Mouse (Mus musculus): Measurements from ENCODE around the gene Cnn1. TPM values are rescaled to one million over a fixed set of nuclear protein-coding genes. Genes with fewer than 3 reads are reported as not detected.
"Not testable (repeated sequence)": the region's sequence is repeated elsewhere in the genome, so short reads cannot be mapped to it uniquely, and the experiment has no call there.

Cnn1 gene
- polyA plus RNA-seq, 1 experiment from 2014 or later: 239 TPM

- Histone ChIP-seq H3K4me3 (ENCODE audit: control insufficient read depth in 1 of 2, insufficient read depth in 1 of 2, low read depth in 1 of 2, low read length in 2 of 2) (no peak overlapping the region), H3K36me3 (ENCODE audit: control insufficient read depth, insufficient read depth, low read length) (peaks cover 73% of the 10 kb centered on the region), H3K9ac (ENCODE audit: low read length) (no peak overlapping the region), H3K4me2 (ENCODE audit: low read length) (no peak overlapping the region), H3K4me1 (ENCODE audit: control insufficient read depth in 2 of 2, insufficient read depth in 2 of 2, low read length in 2 of 2) (peaks cover 3 to 11% of the 10 kb centered on the region in 2 experiments; a peak in 2 of 4 replicates), H3K9me3 (ENCODE audit: control insufficient read depth, low read length) (no peaks in the 10 kb centered on the region), H3K27me3 (ENCODE audit: control insufficient read depth, insufficient read depth, low read length) (no peaks in the 10 kb centered on the region), H3K27ac (replicated peaks in 1 of 2; ENCODE audit: control insufficient read depth in 1 of 2, insufficient read depth in 1 of 2, low read depth in 2 of 2, low read length in 2 of 2) (no peak overlapping the region)
- no peak for ATAC-seq (ENCODE audit: insufficient number of reproducible peaks, insufficient read depth, low FRiP score, low read depth)
- WGBS: 93% methylated on average over 11 of the region's 11 CpGs
Measured at GRCm38 (mm10) chr9:22065642-22066041, 33.4 kb upstream of the Cnn1 start.

GRCm38 (mm10) chr9:22066433-22066832, 32.6 kb upstream of the Cnn1 start:
- H3K4me2 ChIP-seq (ENCODE audit: low read length): no peak overlapping the region
- H3K27ac ChIP-seq (replicated peaks in 1 of 2; ENCODE audit: control insufficient read depth in 1 of 2, insufficient read depth in 1 of 2, low read depth in 2 of 2, low read length in 2 of 2): no peak overlapping the region
- H3K36me3 ChIP-seq (ENCODE audit: control insufficient read depth, insufficient read depth, low read length): peaks cover 65% of the 10 kb centered on the region
- no peak for ATAC-seq (ENCODE audit: insufficient number of reproducible peaks, insufficient read depth, low FRiP score, low read depth)
- WGBS: 66% methylated on average over 3 of the region's 3 CpGs
- H3K9ac ChIP-seq (ENCODE audit: low read length): no peak overlapping the region
- no peaks in the 10 kb centered on the region for H3K9me3 ChIP-seq (ENCODE audit: control insufficient read depth, low read length)
- no peak overlapping the region for H3K4me3 ChIP-seq (ENCODE audit: control insufficient read depth in 1 of 2, insufficient read depth in 1 of 2, low read depth in 1 of 2, low read length in 2 of 2)
- H3K27me3 ChIP-seq (ENCODE audit: control insufficient read depth, insufficient read depth, low read length): no peaks in the 10 kb centered on the region
- H3K4me1 ChIP-seq (ENCODE audit: control insufficient read depth in 2 of 2, insufficient read depth in 2 of 2, low read length in 2 of 2): peaks cover 3 to 11% of the 10 kb centered on the region in 2 experiments; a peak in 2 of 4 replicates

- H3K27me3 ChIP-seq (ENCODE audit: control insufficient read depth, insufficient read depth, low read length): no peaks in the 10 kb centered on the region
- no peaks in the 10 kb centered on the region for H3K9me3 ChIP-seq (ENCODE audit: control insufficient read depth, low read length)
- H3K4me1 ChIP-seq (ENCODE audit: control insufficient read depth in 2 of 2, insufficient read depth in 2 of 2, low read length in 2 of 2): peaks cover 3 to 11% of the 10 kb centered on the region in 2 experiments; a peak in 2 of 4 replicates
- H3K36me3 ChIP-seq (ENCODE audit: control insufficient read depth, insufficient read depth, low read length): peaks cover 58% of the 10 kb centered on the region
- no peak for ATAC-seq (ENCODE audit: insufficient number of reproducible peaks, insufficient read depth, low FRiP score, low read depth)
- H3K9ac ChIP-seq (ENCODE audit: low read length): no peak overlapping the region
- no peak overlapping the region for H3K27ac ChIP-seq (replicated peaks in 1 of 2; ENCODE audit: control insufficient read depth in 1 of 2, insufficient read depth in 1 of 2, low read depth in 2 of 2, low read length in 2 of 2)
- no peak overlapping the region for H3K4me2 ChIP-seq (ENCODE audit: low read length)
- 87% methylated on average over 5 of the region's 5 CpGs for WGBS
- H3K4me3 ChIP-seq (ENCODE audit: control insufficient read depth in 1 of 2, insufficient read depth in 1 of 2, low read depth in 1 of 2, low read length in 2 of 2): no peak overlapping the region
Measured at GRCm38 (mm10) chr9:22067195-22067594, 31.8 kb upstream of the Cnn1 start.

- H3K4me2 ChIP-seq (ENCODE audit: low read length): peak overlapping the region; percentile 57
- no peak for ATAC-seq (ENCODE audit: insufficient number of reproducible peaks, insufficient read depth, low FRiP score, low read depth)
- H3K9ac ChIP-seq (ENCODE audit: low read length): peak overlapping the region; percentile 79
- no peaks in the 10 kb centered on the region for H3K27me3 ChIP-seq (ENCODE audit: control insufficient read depth, insufficient read depth, low read length)
- H3K27ac ChIP-seq (replicated peaks in 1 of 2; ENCODE audit: control insufficient read depth in 1 of 2, insufficient read depth in 1 of 2, low read depth in 2 of 2, low read length in 2 of 2): peak overlapping the region; percentile 68 to 95
- no peaks in the 10 kb centered on the region for H3K9me3 ChIP-seq (ENCODE audit: control insufficient read depth, low read length)
- H3K36me3 ChIP-seq (ENCODE audit: control insufficient read depth, insufficient read depth, low read length): peaks cover 58% of the 10 kb centered on the region
- H3K4me3 ChIP-seq (ENCODE audit: control insufficient read depth in 1 of 2, insufficient read depth in 1 of 2, low read depth in 1 of 2, low read length in 2 of 2): peak overlapping the region; percentile 50 to 58
- 56% methylated on average over 4 of the region's 4 CpGs for WGBS
- peaks cover 3 to 11% of the 10 kb centered on the region in 2 experiments; a peak in 2 of 4 replicates for H3K4me1 ChIP-seq (ENCODE audit: control insufficient read depth in 2 of 2, insufficient read depth in 2 of 2, low read length in 2 of 2)
Measured at GRCm38 (mm10) chr9:22069881-22070553, 29.0 kb upstream of the Cnn1 start.

GRCm38 (mm10) chr9:22070791-22071573, 28.0 kb upstream of the Cnn1 start, which contains the start of the genes Gm49318 and Zfp653:
TSS of gene Gm49318 (minus strand) at chr9:22071259.
TSS of gene Zfp653 (minus strand) at chr9:22071376.
- Histone ChIP-seq H3K4me2 (ENCODE audit: low read length) (peak within 1 kb of the TSS; percentile 57), H3K36me3 (ENCODE audit: control insufficient read depth, insufficient read depth, low read length) (peaks cover 55% of the 10 kb centered on the region), H3K4me3 (ENCODE audit: control insufficient read depth in 1 of 2, insufficient read depth in 1 of 2, low read depth in 1 of 2, low read length in 2 of 2) (peak within 1 kb of the TSS; percentile 58 to 96), H3K9me3 (ENCODE audit: control insufficient read depth, low read length) (no peaks in the 10 kb centered on the region), H3K27ac (replicated peaks in 1 of 2; ENCODE audit: control insufficient read depth in 1 of 2, insufficient read depth in 1 of 2, low read depth in 2 of 2, low read length in 2 of 2) (peak within 1 kb of the TSS; percentile 95 to 97), H3K4me1 (ENCODE audit: control insufficient read depth in 2 of 2, insufficient read depth in 2 of 2, low read length in 2 of 2) (peaks cover 3 to 11% of the 10 kb centered on the region in 2 experiments; a peak in 2 of 4 replicates), H3K27me3 (ENCODE audit: control insufficient read depth, insufficient read depth, low read length) (no peaks in the 10 kb centered on the region), H3K9ac (ENCODE audit: low read length) (peak within 1 kb of the TSS; percentile 79)
- WGBS: under 1% methylated on average over 87 of the region's 87 CpGs
- peak; percentile 98 for ATAC-seq (ENCODE audit: insufficient number of reproducible peaks, insufficient read depth, low FRiP score, low read depth)

- H3K4me2 ChIP-seq (ENCODE audit: low read length): no peak overlapping the region
- H3K36me3 ChIP-seq (ENCODE audit: control insufficient read depth, insufficient read depth, low read length): peaks cover 61% of the 10 kb centered on the region
- peaks cover 3 to 11% of the 10 kb centered on the region in 2 experiments; a peak in 2 of 4 replicates for H3K4me1 ChIP-seq (ENCODE audit: control insufficient read depth in 2 of 2, insufficient read depth in 2 of 2, low read length in 2 of 2)
- H3K27me3 ChIP-seq (ENCODE audit: control insufficient read depth, insufficient read depth, low read length): no peaks in the 10 kb centered on the region
- no peak overlapping the region for H3K4me3 ChIP-seq (ENCODE audit: control insufficient read depth in 1 of 2, insufficient read depth in 1 of 2, low read depth in 1 of 2, low read length in 2 of 2)
- H3K27ac ChIP-seq (replicated peaks in 1 of 2; ENCODE audit: control insufficient read depth in 1 of 2, insufficient read depth in 1 of 2, low read depth in 2 of 2, low read length in 2 of 2): no peak overlapping the region
- 85% methylated on average over 4 of the region's 4 CpGs for WGBS
- no peak overlapping the region for H3K9ac ChIP-seq (ENCODE audit: low read length)
- no peaks in the 10 kb centered on the region for H3K9me3 ChIP-seq (ENCODE audit: control insufficient read depth, low read length)
- no peak for ATAC-seq (ENCODE audit: insufficient number of reproducible peaks, insufficient read depth, low FRiP score, low read depth)
Measured at GRCm38 (mm10) chr9:22072276-22072675, 26.7 kb upstream of the Cnn1 start.

GRCm38 (mm10) chr9:22075778-22076177, 23.2 kb upstream of the Cnn1 start:
- H3K4me2 ChIP-seq (ENCODE audit: low read length); ATAC-seq (ENCODE audit: insufficient number of reproducible peaks, insufficient read depth, low FRiP score, low read depth); H3K27ac ChIP-seq (replicated peaks in 1 of 2; ENCODE audit: control insufficient read depth in 1 of 2, insufficient read depth in 1 of 2, low read depth in 2 of 2, low read length in 2 of 2); H3K27me3 ChIP-seq (ENCODE audit: control insufficient read depth, insufficient read depth, low read length); H3K9me3 ChIP-seq (ENCODE audit: control insufficient read depth, low read length); H3K4me3 ChIP-seq (ENCODE audit: control insufficient read depth in 1 of 2, insufficient read depth in 1 of 2, low read depth in 1 of 2, low read length in 2 of 2); H3K9ac ChIP-seq (ENCODE audit: low read length); H3K4me1 ChIP-seq (ENCODE audit: control insufficient read depth in 2 of 2, insufficient read depth in 2 of 2, low read length in 2 of 2): not testable (repeated sequence)
- WGBS: 52% methylated on average over 4 of the region's 5 CpGs
- peaks cover 61% of the 10 kb centered on the region for H3K36me3 ChIP-seq (ENCODE audit: control insufficient read depth, insufficient read depth, low read length)

Measured in heart, embryonic 14.5 days (tissue).